Comparison of ENCODE assay signal across 8 mouse cellular contexts in genomic region chr11:17257443-17257842, GRCm38 (mm10). TPM values are rescaled to one million over a fixed set of nuclear protein-coding genes. Genes with fewer than 3 reads are reported as not detected.
DNase-seq lines count a peak whose midpoint lies in the region; ATAC-seq and TF ChIP-seq lines count a peak whose summit lies in the region.

Gene C1d, plus strand, starts transcription at chr11:17257579.

- no peaks in the 10 kb centered on the region for H3K9me3 ChIP-seq in heart, embryonic 10.5 days
- no peaks in the 10 kb centered on the region for H3K9me3 ChIP-seq in kidney, embryonic 15.5 days (replicated peaks)

- peak within 1 kb of the TSS; percentile 44 for H3K27ac ChIP-seq in bone marrow macrophage, adult 2 months (ENCODE audit: insufficient read depth, low read depth, low read length)
- peak within 1 kb of the TSS; percentile 49 for H3K27ac ChIP-seq in embryonic fibroblast, embryonic 13.5 days (ENCODE audit: insufficient read depth, low read length)
- H3K27ac ChIP-seq in heart, embryonic 10.5 days: peak within 1 kb of the TSS; percentile 97
- H3K27ac ChIP-seq in kidney, embryonic 15.5 days: peak within 1 kb of the TSS; percentile 88

- H3K27me3 ChIP-seq in heart, embryonic 10.5 days (ENCODE audit: insufficient read depth, poor library complexity, severe bottlenecking): no peaks in the 10 kb centered on the region
- no peaks in the 10 kb centered on the region for H3K27me3 ChIP-seq in kidney, embryonic 15.5 days

- peak; percentile 93 for ATAC-seq in kidney, embryonic 15.5 days (replicated peaks; ENCODE audit: low FRiP score)
- ATAC-seq in monocyte, adult 5-6 weeks (replicated peaks; ENCODE audit: insufficient number of reproducible peaks, low FRiP score, low TSS enrichment, poor library complexity, severe bottlenecking): peak; percentile 88

- peak; percentile 95 for DNase-seq in A20 (ENCODE audit: low read depth, low spot score)
- peak; percentile 96 for DNase-seq in heart, embryonic 10.5 days (ENCODE audit: low spot score)
- peak; percentile 95 for DNase-seq in liver
- peak; percentile 95 to 98 for DNase-seq in spleen, postnatal 4 days (ENCODE audit: low spot score in 2 of 2)

- H3K36me3 ChIP-seq in heart, embryonic 10.5 days: no peaks in the 10 kb centered on the region
- H3K36me3 ChIP-seq in kidney, embryonic 15.5 days: no peaks in the 10 kb centered on the region

- no peak for TF ChIP-seq POLR2A in bone marrow macrophage, adult 2 months (IDR thresholded peaks at IDR 0.05; ENCODE audit: borderline replicate concordance, low read depth, low read length)
- TF ChIP-seq POLR2A in embryonic fibroblast, embryonic 13.5 days (IDR thresholded peaks at IDR 0.05; ENCODE audit: low read depth, low read length): peak; percentile 94

- WGBS in heart, embryonic 10.5 days: under 1% methylated on average over 33 of the region's 33 CpGs
- 0% methylated on average over 33 of the region's 33 CpGs for WGBS in kidney, embryonic 15.5 days

- no peak for TF ChIP-seq CTCF in bone marrow macrophage, adult 2 months (IDR thresholded peaks at IDR 0.05; ENCODE audit: low read depth, low read length)
- TF ChIP-seq CTCF in embryonic fibroblast, embryonic 13.5 days (IDR thresholded peaks at IDR 0.05; ENCODE audit: borderline replicate concordance, insufficient read depth, low read length): no peak

- H3K4me3 ChIP-seq in bone marrow macrophage, adult 2 months (ENCODE audit: insufficient read depth, low read length): peak within 1 kb of the TSS; percentile 65
- H3K4me3 ChIP-seq in embryonic fibroblast, embryonic 13.5 days (ENCODE audit: insufficient read depth, low read length): peak within 1 kb of the TSS; percentile 89
- H3K4me3 ChIP-seq in heart, embryonic 10.5 days: peak within 1 kb of the TSS; percentile 88
- peak within 1 kb of the TSS; percentile 95 for H3K4me3 ChIP-seq in kidney, embryonic 15.5 days (replicated peaks)

- H3K4me1 ChIP-seq in bone marrow macrophage, adult 2 months (ENCODE audit: control insufficient read depth, insufficient read depth, low read length): peaks cover 6% of the 10 kb centered on the region
- no peaks in the 10 kb centered on the region for H3K4me1 ChIP-seq in embryonic fibroblast, embryonic 13.5 days (ENCODE audit: control insufficient read depth, insufficient read depth, low read length)
- peaks cover 12% of the 10 kb centered on the region for H3K4me1 ChIP-seq in heart, embryonic 10.5 days
- H3K4me1 ChIP-seq in kidney, embryonic 15.5 days: peaks cover 8% of the 10 kb centered on the region

- H3K4me2 ChIP-seq in kidney, embryonic 15.5 days: peak within 1 kb of the TSS; percentile 69

- H3K9ac ChIP-seq in kidney, embryonic 15.5 days: peak within 1 kb of the TSS; percentile 82

RNA-seq across cellular contexts. Expression of gene C1d, which starts in this region (rescaled TPM):
- polyA plus RNA-seq in bone marrow macrophage, adult 2 months (2012; ENCODE audit: insufficient read depth, insufficient read length, missing spikeins): 75.2 and 105 TPM in 2 replicates
- 217 and 250 TPM in 2 replicates for polyA plus RNA-seq in embryonic fibroblast, embryonic 13.5 days (2011; ENCODE audit: insufficient read length, low read depth, missing spikeins)
- 85.5 and 94.1 TPM in 2 replicates for polyA plus RNA-seq in heart, embryonic 10.5 days (2016; fragmentation: Nextera tagmentation; extraction: Ambion mirVana)
- 95.0 and 102 TPM in 2 replicates for polyA plus RNA-seq in kidney, embryonic 15.5 days (2015; fragmentation: Nextera tagmentation; extraction: Ambion mirVana)
- total RNA-seq in monocyte, adult 5-6 weeks (2017): 66.2 to 97.7 TPM (median 67.1 TPM) in 3 replicates

Comparison
In these comparisons a context has a peak if more than half of its experiments do, and no peak if none do; other contexts are left out.
1. Peak in every context shown above with its lines: DNase-seq, ATAC-seq, H3K4me3 ChIP-seq and H3K27ac ChIP-seq.
2. H3K27ac ChIP-seq: peak in every context shown above with its lines; median percentile 97 in heart, embryonic 10.5 days; 88 in kidney, embryonic 15.5 days; 49 in embryonic fibroblast, embryonic 13.5 days; 44 in bone marrow macrophage, adult 2 months.